Mouse (Mus musculus) adrenal gland, postnatal 4 days (tissue): Measurements from ENCODE around the gene Btbd11. TPM values are rescaled to one million over a fixed set of nuclear protein-coding genes. Genes with fewer than 3 reads are reported as not detected.

ENCODE experiments used
- DNase-seq, 2 experiments: peaks; one replicate each; pipeline ENCODE4 v3.0.0; 2021 to 2022; ENCODE audit warnings: low spot score in 2 of 2, mixed read lengths in 2 of 2
- total RNA-seq, 2 experiments: library from RNA; stranded (reverse); gene quantifications; 2 replicates each; pipeline ENCODE4 v1.2.3; 2021

The Btbd11 gene
- total RNA-seq, 2 experiments from 2014 or later, result 8.6 to 9.0 TPM

GRCm38 (mm10) chr10:85587758-85588157 is 201.1 kb downstream of the Btbd11 start:
- DNase-seq, result no peak

DNA sequence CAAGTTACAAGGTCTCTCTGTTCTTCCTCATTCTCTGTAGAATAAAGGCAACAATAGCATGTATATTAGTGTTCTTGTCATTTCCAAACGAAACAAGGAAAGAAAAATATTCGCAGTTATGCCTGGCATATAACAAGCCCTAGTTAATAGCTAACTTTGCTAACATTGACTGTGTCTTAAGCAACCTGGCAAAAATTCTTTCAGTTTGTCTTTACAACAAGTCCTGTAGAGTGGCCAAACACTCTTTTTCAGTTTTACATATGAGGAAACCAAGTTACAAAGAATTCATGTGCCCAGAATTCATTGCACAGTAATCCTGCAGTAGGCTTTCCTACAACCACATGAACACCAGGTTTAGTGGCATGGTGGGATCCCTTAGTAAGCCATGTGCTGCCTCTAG is 203.4 kb downstream of the Btbd11 start:
- DNase-seq, result no peak

- no peak for DNase-seq
These were observed 204.7 kb downstream of the Btbd11 start for GRCm38 (mm10) chr10:85591296-85591695.

- DNase-seq, result no peak
These were observed 205.4 kb downstream of the Btbd11 start for GRCm38 (mm10) chr10:85591986-85592385.

- no peak for DNase-seq
These were observed 209.7 kb downstream of the Btbd11 start for GRCm38 (mm10) chr10:85596301-85596700.

DNA sequence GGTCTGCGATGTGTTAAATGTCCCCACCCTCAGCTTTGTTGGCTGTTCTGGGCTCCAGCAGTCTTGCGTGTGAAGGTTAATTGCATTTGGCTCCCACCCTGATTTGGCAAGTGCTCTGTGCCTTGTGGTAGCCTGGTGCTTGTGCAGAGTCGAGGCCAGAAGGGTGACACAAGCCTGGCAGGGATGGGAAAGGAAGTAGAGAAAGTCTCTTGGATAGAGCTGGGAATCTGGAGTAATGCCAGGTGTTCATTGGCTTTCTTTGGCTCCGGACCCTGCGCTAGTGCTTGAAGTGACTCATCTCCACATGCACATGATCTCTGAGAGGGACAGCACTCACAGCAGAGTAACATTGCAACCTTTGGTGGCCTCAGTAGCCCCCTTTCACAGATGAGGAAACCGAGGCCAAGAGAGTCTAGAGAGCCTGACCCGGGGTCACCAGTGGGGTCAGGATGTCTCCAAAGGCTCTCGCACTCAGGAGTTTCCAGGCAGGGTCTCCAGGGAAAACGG is 211.5 kb downstream of the Btbd11 start:
- peak in 1 of 2 experiments; percentile 15 for DNase-seq

DNA sequence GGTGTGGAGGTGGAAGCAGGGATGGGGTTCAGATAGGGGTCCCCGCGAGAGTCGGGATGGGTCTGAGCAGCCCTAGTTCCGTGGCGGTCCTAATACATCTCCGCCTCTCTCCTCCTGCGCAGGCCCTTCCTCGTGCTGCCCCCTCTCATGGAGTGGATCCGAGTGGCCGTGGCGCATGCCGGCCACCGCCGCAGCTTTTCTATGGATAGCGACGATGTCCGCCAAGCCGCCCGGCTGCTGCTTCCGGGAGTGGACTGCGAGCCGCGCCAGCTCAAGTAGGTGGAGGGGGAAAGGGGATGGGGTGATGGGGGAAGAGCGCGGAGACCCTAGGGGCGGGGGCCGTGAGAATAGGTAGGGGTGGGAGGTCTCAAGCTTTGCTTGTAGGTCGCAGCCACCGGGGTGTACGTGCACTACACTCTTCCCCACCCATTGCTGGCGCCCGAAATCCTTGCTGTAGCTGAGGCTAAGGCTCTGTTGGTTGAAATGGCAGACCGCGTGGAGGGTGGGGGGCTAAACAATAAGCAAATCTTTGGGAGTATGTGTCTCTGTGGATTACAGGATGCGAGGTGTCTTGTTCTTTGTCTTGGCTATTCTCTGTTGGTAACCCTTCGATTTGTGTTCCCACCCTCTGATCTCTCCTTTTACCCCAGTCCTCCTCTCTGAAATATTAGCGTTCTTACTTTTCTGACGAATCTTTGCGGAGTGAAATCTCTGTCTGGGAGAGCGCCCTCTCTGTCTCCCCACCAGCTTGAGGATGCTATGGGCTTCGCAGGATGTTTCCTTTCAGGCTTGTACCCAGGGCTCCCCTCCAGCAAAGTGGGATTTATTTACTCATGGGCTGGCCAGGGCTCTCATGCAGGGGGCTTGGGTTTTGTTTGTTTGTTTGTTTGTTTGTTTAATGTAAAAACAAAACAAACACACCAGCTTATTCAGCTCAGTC is 212.3 kb downstream of the Btbd11 start:
- no peak for DNase-seq

DNA sequence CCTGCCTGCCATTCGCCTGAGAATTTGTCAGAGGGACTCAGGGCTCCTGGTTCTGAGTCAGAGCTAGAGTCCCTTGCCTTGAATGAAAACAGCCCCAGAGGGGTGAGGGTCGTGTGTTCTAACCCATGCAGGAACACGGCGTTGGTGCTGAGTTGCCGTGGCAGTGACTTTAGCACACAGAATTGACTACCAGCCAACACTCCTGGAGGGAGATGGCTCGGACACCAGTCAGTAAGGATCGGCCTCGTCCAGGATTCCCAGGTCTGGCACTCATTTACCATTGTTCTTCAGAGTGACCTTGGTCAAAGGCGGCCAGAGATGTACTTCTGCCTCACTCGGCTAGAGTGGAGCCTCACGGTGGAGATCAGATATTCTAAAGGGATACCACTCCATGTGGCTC is 215.9 kb downstream of the Btbd11 start:
- DNase-seq, result no peak

GRCm38 (mm10) chr10:85604556-85604955 is 217.9 kb downstream of the Btbd11 start:
- DNase-seq, result no peak

DNA sequence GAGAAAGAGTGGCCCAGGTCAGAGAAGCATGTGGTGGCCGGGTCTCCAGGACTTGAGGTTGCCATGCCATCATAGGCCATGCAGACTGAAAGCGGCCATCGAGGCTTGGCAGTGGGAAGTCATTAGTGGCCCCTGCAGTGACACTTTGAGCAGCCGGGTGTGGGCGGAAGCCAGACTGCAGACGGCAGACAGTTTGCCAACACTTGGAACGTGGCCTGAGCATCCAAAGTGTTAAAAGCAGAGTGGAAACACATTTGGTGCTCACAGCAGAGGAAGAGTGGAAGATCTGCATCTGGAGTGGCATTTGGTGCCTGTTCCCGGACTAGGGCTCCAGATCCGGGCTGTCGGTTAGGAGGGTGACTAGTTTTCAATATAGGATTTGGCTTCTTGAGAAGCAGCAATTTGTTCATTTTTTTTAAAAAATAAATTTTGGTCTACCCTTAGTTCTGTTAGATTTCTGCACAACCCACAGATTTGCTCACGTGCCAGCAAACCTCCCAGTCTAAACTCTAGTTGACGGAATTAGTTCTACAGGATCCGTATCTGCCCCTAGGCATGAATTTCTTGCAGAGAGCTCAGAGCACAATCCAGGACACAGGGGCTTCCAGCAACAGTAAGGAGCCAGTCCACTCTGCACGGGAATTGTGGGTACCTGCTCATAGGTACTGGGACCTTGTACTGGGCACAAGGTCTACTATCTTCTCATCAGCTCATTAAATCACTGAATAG is 222.1 kb downstream of the Btbd11 start:
- DNase-seq, result no peak

DNA sequence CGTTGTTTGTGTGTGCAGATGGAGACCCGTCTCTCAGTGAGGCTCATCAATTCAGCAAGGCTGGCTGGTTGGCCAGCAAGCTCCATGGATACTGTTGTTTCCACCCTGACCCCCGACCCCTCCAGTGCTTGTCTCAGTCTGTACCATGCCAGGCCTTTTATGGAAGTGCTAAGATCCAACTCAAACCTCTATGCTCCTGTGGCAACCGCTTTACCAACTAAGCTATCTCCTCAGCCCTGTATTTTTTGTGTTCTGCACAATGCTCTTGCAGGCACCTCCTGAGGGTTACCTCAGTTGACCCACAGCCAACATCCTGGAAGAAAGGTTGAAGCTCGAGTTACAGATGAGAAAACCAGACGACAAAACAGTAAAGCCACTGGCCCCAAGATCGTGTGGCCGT is 230.5 kb downstream of the Btbd11 start:
- no peak for DNase-seq

- DNase-seq, result no peak
These were observed 231.1 kb downstream of the Btbd11 start for GRCm38 (mm10) chr10:85617501-85618417.

DNA sequence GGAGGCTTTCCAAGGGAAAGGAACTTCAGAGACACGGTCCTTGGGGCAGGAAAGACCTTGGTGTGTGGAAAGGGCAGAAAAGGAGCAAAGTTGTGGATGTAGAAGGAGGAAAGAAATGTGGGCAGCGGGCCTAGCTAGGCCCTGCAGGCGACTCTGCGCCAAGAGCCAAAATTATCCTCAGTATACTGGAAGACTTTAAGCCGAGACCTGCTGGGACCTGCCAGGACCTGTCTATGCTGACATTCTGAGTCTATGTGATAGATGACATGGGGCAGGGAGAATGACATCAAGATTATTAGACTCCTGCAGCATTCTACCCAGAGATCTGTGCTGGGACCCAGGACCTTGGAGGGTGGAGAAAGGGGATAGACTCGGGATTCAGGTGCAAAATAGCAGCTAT is 234.5 kb downstream of the Btbd11 start:
- no peak for DNase-seq

GRCm38 (mm10) chr10:85624504-85625169 is 238.0 kb downstream of the Btbd11 start:
- no peak for DNase-seq

DNA sequence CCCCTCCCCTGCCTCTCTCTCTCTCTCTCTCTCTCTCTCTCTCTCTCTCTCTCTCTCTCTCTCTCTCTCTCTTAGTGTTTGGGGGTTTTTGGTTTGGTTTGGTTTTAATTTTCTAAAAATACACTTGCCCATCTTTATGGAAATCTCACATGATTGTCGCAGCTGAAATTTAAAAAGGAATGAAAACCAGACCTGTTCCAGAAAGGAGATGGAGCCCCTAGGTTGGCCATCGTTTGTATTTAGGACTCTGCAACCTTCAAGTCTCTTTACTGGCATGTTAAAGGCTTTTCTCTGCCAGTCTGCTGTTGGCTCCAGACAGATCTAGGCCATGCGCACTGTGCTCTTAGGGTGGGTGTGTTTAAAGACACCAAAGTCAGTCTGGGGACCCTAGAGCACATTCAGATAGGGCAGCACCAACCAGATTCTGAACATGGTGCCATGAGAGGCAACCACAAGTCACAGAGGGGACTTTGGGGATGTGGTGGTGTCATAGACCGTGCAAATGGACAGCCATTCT is 238.6 kb downstream of the Btbd11 start:
- DNase-seq, result no peak

DNA sequence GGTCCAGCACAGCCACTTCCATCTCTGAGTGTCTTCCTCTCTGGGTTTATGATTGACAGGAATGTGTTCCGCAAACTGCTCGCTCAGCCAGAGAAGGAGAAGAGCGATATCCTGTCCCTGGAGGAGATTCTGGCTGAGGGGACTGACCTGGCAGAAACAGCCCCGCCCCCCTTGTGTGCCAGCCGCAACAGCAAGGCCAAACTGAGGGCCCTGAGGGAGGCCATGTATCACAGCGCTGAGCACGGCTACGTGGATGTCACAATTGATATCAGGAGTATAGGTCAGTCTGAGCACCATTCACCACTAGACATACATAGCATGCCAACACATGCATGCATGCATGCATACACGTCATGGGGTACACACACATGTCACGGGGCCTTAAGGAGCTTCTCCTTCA is 245.4 kb downstream of the Btbd11 start:
- peak in 1 of 2 experiments; percentile 20 for DNase-seq

GRCm38 (mm10) chr10:85633577-85633976 is 247.0 kb downstream of the Btbd11 start:
- no peak for DNase-seq

GRCm38 (mm10) chr10:85637580-85637979 is 251.0 kb downstream of the Btbd11 start:
- no peak for DNase-seq

DNA sequence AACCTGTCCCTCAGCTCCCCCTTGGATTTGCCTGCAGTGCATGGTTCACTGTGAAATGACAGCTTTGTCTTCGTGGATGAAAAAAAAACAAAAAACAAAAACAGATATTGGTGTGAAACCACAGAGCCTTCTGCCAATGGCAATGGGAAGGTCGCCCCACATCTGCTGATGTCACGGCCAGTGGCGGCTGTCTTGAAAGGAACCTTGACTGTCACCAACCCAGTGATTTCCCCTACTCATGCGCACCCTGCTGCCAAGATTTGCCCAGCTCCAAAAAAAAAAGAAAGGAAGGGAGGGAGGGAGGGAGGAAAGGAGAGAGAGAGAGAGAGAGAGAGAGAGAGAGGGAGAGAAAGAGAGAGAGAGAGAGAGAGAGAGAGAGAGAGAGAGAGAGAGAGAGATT is 251.5 kb downstream of the Btbd11 start:
- no peak for DNase-seq

DNA sequence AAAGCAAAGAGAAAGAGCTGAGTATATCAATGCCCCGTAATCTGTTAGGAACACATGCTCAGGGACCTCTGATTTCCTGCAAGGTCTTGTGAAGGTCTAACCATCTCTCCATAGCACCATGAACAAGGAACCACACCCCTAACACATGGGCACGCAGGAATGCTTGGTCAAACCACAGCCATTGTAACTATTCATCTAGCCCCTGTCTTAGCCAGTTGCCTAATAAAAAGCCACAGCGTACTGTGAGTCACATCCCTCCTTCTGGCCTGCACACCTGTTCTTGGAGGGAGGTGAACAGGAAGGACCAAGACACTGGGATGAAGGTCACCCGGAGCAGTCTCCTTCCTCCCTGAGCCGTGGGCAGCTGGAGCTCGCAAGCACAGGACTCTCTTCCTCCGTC is 253.0 kb downstream of the Btbd11 start:
- DNase-seq, result no peak
